Comparison of ENCODE assay signal across 10 mouse cellular contexts in the genomic region with DNA sequence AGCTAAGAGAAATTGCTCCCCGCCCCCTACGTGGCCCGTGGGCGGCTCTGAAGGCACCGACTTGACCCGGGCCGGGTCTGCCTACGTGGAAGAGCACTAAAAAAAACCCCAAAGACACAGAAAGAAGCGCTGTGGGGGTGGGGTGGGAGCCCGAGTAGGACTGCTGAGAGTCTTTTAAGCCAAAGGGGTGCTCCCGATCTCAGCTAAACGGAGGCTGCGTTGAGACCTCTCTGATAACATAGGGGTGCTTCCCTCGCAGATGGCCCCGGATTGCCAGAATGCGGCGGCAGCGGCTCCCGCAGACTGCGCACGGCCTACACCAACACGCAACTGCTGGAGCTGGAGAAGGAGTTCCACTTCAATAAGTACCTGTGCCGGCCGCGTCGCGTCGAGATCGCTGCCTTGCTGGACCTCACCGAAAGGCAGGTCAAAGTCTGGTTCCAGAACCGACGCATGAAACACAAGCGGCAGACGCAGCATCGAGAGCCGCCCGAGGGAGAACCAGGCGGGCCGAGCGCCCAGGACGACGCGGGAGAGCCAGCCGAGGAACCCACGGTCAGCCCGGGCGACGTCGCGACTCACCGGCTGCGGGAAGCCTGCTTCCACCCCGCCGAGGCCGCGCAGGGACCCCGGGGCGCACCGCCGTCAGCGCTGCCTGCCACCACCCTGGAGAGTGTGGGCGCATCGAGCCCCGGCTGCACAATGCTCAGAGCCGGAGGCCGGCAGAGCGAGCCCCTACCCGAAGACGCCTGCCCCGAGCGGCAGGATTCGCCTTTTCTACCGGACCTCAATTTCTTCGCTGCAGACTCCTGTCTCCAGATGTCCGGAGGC. TPM values are rescaled to one million over a fixed set of nuclear protein-coding genes. Genes with fewer than 3 reads are reported as not detected.
A peak's percentile ranks its signal among the peaks of the same experiment; 100 is the strongest.
DNase-seq lines count a peak whose midpoint lies in the region; ATAC-seq lines count a peak whose summit lies in the region.
"Had no signal": no experiment of that assay in that cellular context is flagged by ENCODE, and none has a peak within 500 bp of the region (broad histone marks: within the 10 kb centered on the region; RNA-seq: fewer than 3 reads in every experiment).

No protein-coding gene starts in this region.

- intact Hi-C loops in heart, postnatal 10 days (cut with DNase I), result loop anchor here (2.0 to 10.0 kb wide), 3 partner anchors 38 to 168 kb away; no protein-coding TSS in a partner anchor

- H3K36me3 ChIP-seq in neural tube, embryonic 13.5 days, result peaks cover 6% of the 10 kb centered on the region; the same call in 1 of the 2 replicates

- no peaks in the 10 kb centered on the region for H3K9me3 ChIP-seq in neural tube, embryonic 13.5 days

- peak overlapping the region; percentile 100 for H3K27ac ChIP-seq in neural tube, embryonic 13.5 days (replicated peaks)
- H3K27ac ChIP-seq: macrophage had no signal

- DNase-seq in gastrocnemius, postnatal 10 days, result peak; percentile 34
- DNase-seq in gastrocnemius, adult 8-10 months (ENCODE audit: low spot score in 2 of 2), result no peak
- peak; percentile 76 for DNase-seq in adrenal gland, postnatal 10 days
- peak; percentile 52 to 53 for DNase-seq in heart, postnatal 10 days
- peak; percentile 75 to 91 for DNase-seq in kidney, postnatal 25 days
- DNase-seq in right cerebral cortex, postnatal 25 days, result no peak
- no peak for DNase-seq in left cerebral cortex, adult 18-20 months (ENCODE audit: low spot score in 2 of 2)

- peak overlapping the region; percentile 95 for H3K4me3 ChIP-seq in neural tube, embryonic 13.5 days

- H3K4me1 ChIP-seq in neural tube, embryonic 13.5 days (replicated peaks), result peaks cover 55% of the 10 kb centered on the region

- H3K4me2 ChIP-seq in neural tube, embryonic 13.5 days, result peak overlapping the region; percentile 95

- H3K27me3 ChIP-seq in neural tube, embryonic 13.5 days, result no peaks in the 10 kb centered on the region

- 0 out of 2 replicates have a peak, but pooled peaks have one; percentile 4 for ATAC-seq in neural tube, embryonic 13.5 days (ENCODE audit: low read depth)

- WGBS in neural tube, embryonic 13.5 days, result 2% methylated on average over 75 of the region's 75 CpGs

- peak overlapping the region; percentile 100 for H3K9ac ChIP-seq in neural tube, embryonic 13.5 days

RNA-seq across cellular contexts. Expression of gene Hoxb2, which starts 2.6 kb away (rescaled TPM):
- 1 to 10 TPM in 1 of 2 experiments, under 1 TPM in 1; 0.66 to 1.3 TPM for total RNA-seq in gastrocnemius, postnatal 10 days (2021)
- total RNA-seq in gastrocnemius, adult 8-10 months (2022), result under 1 TPM in 2 of 4 experiments, not detected in 2; 0.22 to 0.24 TPM
- 10 to 100 TPM; 16.3 to 16.7 TPM for total RNA-seq in adrenal gland, postnatal 10 days (2021)
- 1 to 10 TPM; 1.6 to 1.7 TPM for total RNA-seq in heart, postnatal 10 days (2021)
- 63.0 and 67.1 TPM in 2 replicates for polyA plus RNA-seq in neural tube, embryonic 13.5 days (2015; fragmentation: Nextera tagmentation; extraction: Ambion mirVana)
- total RNA-seq in left cerebral cortex, adult 18-20 months (2021), result not detected
- total RNA-seq: MEL had no signal
- polyA plus RNA-seq: macrophage had no signal

RNA-seq across cellular contexts. Expression of gene Hoxb1, which starts 12.6 kb away (rescaled TPM):
- total RNA-seq in gastrocnemius, postnatal 10 days (2021), result not detected
- total RNA-seq in gastrocnemius, adult 8-10 months (2022), result not detected
- not detected for total RNA-seq in adrenal gland, postnatal 10 days (2021)
- total RNA-seq in heart, postnatal 10 days (2021), result not detected
- 1.2 and 1.6 TPM in 2 replicates for polyA plus RNA-seq in neural tube, embryonic 13.5 days (2015; fragmentation: Nextera tagmentation; extraction: Ambion mirVana)
- total RNA-seq in left cerebral cortex, adult 18-20 months (2021), result not detected
- total RNA-seq: MEL had no signal
- polyA plus RNA-seq: macrophage had no signal

RNA-seq across cellular contexts. Expression of gene Hoxb3, which starts 29.8 kb away (rescaled TPM):
- total RNA-seq in gastrocnemius, postnatal 10 days (2021), result 1 to 10 TPM in 1 of 2 experiments, under 1 TPM in 1; 0.89 to 1.6 TPM
- total RNA-seq in gastrocnemius, adult 8-10 months (2022), result under 1 TPM; 0.24 to 0.40 (median 0.30) TPM
- total RNA-seq in adrenal gland, postnatal 10 days (2021), result 10 to 100 TPM; 13.7 to 24.8 TPM
- total RNA-seq in heart, postnatal 10 days (2021), result 1 to 10 TPM; 1.1 TPM
- 12.8 and 14.7 TPM in 2 replicates for polyA plus RNA-seq in neural tube, embryonic 13.5 days (2015; fragmentation: Nextera tagmentation; extraction: Ambion mirVana)
- total RNA-seq in left cerebral cortex, adult 18-20 months (2021), result not detected
- total RNA-seq: MEL had no signal

RNA-seq across cellular contexts. Expression of gene Hoxb4, which starts 34.8 kb away (rescaled TPM):
- total RNA-seq in gastrocnemius, postnatal 10 days (2021), result 1 to 10 TPM in 1 of 2 experiments, under 1 TPM in 1; 0.45 to 1.1 TPM
- under 1 TPM; 0.15 to 0.46 (median 0.21) TPM for total RNA-seq in gastrocnemius, adult 8-10 months (2022)
- total RNA-seq in adrenal gland, postnatal 10 days (2021), result 10 to 100 TPM in 1 of 2 experiments, 1 to 10 TPM in 1; 8.4 to 15.9 TPM
- 1 to 10 TPM; 1.1 TPM for total RNA-seq in heart, postnatal 10 days (2021)
- 7.5 and 8.7 TPM in 2 replicates for polyA plus RNA-seq in neural tube, embryonic 13.5 days (2015; fragmentation: Nextera tagmentation; extraction: Ambion mirVana)
- total RNA-seq in left cerebral cortex, adult 18-20 months (2021), result not detected
- total RNA-seq: MEL had no signal

RNA-seq across cellular contexts. Expression of gene Hoxb5, which starts 49.8 kb away (rescaled TPM):
- 1 to 10 TPM in 1 of 2 experiments, under 1 TPM in 1; 0.89 to 1.3 TPM for total RNA-seq in gastrocnemius, postnatal 10 days (2021)
- under 1 TPM; 0.29 to 0.49 (median 0.37) TPM for total RNA-seq in gastrocnemius, adult 8-10 months (2022)
- 10 to 100 TPM; 12.1 to 17.1 TPM for total RNA-seq in adrenal gland, postnatal 10 days (2021)
- total RNA-seq in heart, postnatal 10 days (2021), result under 1 TPM; 0.45 to 0.62 TPM
- polyA plus RNA-seq in neural tube, embryonic 13.5 days (2015; fragmentation: Nextera tagmentation; extraction: Ambion mirVana), result 67.1 and 88.3 TPM in 2 replicates
- not detected for total RNA-seq in left cerebral cortex, adult 18-20 months (2021)
- total RNA-seq: MEL had no signal
- polyA plus RNA-seq: macrophage had no signal

Comparison
In these comparisons a context has a peak if more than half of its experiments do, and no peak if none do; other contexts are left out.
1. DNase-seq: peak in gastrocnemius, postnatal 10 days (single experiment), adrenal gland, postnatal 10 days (single experiment), heart, postnatal 10 days (2 of 2) and kidney, postnatal 25 days (2 of 2); none in gastrocnemius, adult 8-10 months (0 of 2), right cerebral cortex, postnatal 25 days (single experiment) and left cerebral cortex, adult 18-20 months (0 of 2).
2. RNA of gene Hoxb2, which starts 2.6 kb away (total RNA-seq): 16.3 to 16.7 TPM in adrenal gland, postnatal 10 days; 1.6 to 1.7 TPM in heart, postnatal 10 days, 0.66 to 1.3 TPM in gastrocnemius, postnatal 10 days, 0.22 to 0.24 TPM in gastrocnemius, adult 8-10 months and not detected in left cerebral cortex, adult 18-20 months; every median in the first group is over 4 times any median in the second.
3. RNA of gene Hoxb3, which starts 29.8 kb away (total RNA-seq): 13.7 to 24.8 TPM in adrenal gland, postnatal 10 days; 0.89 to 1.6 TPM in gastrocnemius, postnatal 10 days, 1.1 TPM in heart, postnatal 10 days, 0.24 to 0.40 TPM in gastrocnemius, adult 8-10 months and not detected in left cerebral cortex, adult 18-20 months; every median in the first group is over 4 times any median in the second.